Mouse (Mus musculus) heart, adult 9 months (tissue): Measurements from ENCODE around the gene Ino80e.

Source experiments
- DNase-seq, 2 experiments: peaks; one replicate each; pipeline ENCODE4 v3.0.0; 2022; ENCODE audit warnings: low spot score in 2 of 2

The Ino80e gene

DNA sequence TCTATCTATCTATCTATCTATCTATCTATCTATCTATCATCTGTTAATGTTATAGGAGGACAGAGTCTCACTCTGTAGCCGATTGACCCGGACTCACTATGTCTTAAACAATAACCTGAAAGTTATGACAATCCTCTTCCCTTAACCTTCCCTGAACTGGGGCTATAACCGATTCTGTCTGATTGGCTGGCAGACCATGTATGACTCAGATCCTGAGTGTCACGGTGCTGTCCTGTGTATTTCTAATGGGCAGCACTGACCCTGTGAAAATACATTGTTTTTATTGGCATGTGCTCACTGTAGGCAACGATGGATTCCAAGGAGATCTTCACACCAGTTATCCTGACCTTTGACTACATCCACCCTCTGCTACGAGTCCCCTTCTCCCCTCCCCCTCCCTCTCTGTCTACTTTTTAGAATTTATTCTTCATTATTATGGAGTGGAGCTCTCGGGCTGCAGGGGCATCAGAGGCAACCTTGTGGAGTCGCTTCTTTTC lies 46.4 kb downstream of the Ino80e start:
- DNase-seq = no peak

DNA sequence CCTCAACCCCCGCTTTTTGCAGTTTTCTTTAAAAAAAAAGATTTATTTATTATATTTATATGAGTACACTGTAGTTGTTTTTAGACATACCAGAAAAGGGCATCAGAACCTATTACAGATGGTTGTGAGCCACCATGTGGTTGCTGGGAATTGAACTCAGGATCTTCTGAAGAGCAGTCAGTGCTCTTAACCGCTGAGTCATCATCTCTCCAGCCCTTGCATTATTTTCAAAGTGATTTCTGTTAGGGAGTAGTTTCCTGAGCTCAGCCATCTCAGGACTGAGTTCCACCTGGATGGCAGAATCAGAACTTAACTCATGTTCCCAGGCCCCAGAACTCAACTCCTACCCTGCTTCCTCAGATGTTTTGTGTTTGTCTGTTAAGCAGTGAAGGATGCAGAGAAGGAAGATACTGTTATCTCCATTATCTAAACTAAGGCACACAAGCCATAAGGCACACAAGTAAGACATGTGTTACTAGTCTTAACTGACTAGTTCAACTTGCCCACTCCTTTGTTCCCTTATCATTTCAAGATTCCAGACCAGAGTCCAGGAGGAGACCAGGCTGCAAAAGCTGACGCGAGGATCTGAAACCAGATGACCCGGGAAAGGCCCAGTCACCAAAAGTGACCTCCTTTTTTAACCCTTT lies 52.3 kb downstream of the Ino80e start:
- DNase-seq = no peak

DNA sequence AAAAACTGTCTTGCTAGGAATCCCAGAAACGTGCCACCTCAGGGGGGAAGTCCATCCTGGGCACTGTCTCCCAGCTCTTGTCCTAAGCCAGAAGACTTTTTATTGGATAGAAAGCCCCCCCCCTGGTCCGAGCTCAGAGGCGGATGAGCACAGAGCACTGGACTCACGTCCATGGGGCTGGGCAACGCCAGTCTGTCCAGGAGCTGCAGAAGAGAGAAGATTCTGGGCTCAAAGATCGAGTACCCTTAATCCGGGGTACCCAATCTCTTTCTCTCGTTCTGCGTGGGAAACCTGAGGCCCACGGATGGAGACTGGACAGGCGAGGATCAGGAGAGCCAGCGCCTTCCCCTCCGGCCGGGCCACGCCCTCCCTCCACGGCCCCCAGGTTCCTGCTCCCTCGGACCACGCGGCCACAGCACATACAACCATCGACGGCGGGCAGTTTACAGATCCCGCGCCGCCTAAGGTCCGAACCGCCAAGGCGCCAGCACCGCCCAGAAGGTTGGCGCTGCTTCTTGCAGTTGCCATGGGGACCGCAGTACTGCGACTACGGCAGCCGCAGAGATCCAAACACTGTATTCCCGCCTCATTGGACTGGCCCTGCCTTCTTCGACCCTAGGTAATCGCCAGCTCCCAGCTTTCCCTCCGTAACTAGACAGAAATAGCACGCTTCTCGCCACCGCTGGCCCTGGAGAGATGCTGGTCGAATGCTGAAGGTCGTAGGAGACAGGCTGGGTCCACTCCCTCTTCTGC lies 53.3 kb downstream of the Ino80e start:
- DNase-seq = peak; percentile 91 to 93

DNA sequence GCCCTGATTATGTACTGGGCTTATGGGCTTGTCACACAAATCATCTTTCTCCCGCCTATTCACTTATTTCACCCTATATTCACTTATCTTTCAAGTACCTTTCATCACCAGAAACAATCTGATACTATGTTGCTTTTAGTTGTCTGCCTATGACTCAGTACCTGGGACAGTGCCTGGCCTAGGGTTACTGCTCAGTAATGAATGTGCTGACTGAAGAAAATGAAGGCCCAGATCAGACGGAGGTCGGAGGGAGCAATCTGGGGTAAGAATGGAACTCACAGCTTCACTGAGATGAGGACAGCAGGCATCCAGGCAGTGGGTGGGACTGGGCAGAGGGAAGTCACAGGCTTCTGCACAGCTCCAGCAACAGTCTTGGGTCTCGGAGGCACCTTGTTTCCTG lies 54.8 kb downstream of the Ino80e start:
- no peak for DNase-seq

DNA sequence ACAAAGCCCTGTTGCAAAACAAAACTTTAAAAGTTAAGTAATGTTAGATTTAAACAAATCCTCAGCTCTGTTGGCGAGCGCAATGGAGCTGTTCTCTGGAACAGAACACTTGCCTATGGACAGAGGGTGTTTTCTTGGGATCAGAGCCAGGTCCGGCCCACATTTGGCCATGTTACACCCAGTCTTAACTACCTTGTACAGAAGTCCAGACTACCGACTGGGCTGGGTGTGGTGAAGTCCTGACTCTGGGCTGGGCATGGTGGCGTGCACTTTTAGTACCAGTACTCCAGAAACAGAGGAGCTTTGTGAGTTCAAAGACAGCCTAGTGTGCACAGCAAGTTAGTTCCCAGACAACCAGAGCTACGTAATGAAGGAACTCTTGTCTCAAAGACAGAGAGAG lies 55.2 kb downstream of the Ino80e start:
- no peak for DNase-seq

DNA sequence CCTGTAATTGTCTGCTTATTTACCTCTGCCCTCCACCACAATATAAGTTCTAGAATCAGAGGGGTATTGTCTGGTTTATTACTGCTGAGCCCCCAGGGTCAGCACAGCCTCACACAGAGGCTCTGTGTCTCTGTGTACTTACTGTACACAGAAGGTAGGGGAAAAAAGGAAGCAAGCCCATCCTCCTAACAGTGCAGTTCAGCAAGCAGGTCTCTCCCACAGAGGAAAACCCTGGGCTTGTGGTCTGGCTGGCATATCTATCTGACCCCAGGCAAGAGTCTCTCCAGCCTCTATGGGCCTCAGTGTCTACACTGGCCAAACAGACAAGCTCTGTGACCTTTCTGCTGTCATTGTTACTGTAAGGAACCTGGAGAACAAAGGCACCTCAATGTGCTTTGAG lies 58.4 kb downstream of the Ino80e start:
- no peak for DNase-seq

DNA sequence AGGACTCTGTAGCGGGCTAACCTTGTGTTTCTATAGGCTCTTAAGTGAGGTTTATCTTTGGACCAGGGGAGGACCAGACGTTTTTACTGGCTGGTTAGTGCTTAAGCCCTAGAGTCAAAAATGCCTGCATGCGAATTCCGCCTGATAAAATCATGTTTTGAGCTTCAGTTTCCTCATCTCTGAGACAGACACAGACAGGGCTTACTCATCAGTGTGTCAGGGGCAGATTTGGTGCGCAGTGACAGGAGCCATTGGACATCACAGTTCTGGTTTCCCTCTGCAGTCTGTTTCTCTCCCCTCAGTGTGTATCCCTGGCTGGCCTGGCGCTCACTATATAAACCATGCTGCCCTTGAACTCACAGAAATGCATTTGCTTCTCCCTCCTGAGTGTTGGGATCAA lies 59.0 kb downstream of the Ino80e start:
- no peak for DNase-seq

DNA sequence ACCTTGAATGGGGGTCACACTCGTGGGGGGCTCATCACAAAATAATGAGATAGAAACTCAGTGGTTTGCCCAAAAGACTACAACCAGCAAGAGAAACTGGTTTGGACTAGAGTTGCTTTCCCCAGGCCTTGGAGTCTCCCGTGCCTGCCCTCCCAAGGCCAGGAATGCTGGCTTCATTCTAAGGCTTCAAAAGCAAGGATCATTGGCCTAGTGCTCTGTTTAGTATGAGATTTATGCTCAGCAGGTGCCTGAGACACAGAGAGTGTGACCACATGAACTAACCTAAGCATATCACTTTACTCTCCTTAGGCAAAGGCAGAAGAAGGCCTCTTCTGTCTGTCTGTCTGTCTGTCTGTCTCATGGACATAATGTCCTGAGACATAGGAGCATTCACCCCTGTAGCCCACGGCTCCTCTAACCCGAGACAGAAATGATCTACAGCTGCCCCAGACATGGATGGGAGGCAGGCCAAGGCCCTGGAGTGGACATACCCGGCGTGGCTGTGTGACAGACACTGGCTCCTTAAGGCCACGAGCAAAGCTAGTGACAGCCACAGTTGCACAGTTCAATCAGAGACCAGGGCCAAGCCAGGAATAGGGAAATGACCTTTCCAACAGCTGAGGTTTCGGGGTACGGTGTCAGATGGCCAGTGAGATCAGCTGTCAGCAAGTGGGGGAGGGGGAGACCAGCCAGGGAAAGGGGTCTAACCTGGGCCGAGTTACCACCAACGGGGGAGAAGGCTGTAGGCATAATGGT lies 59.9 kb downstream of the Ino80e start:
- no peak for DNase-seq

DNA sequence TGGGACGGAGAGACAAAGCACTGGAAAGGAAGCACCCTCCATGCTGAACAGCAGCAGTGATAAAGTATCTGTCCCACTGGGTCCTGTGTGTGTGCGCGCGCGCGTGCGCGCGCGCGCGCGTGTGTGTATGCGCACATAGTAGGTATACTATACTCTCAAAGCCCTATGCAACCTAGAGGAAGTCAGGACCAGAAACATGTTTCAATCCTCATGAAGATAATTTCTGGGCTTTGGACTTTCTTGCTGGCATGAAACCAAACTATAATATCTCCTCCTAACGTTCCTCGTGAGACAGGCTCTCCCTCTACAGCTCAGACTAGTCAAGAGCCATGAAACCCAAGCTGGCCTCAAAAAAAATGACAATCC lies 61.1 kb downstream of the Ino80e start:
- DNase-seq = no peak
